Mouse (Mus musculus): ENCODE data around the gene Arhgdib. TPM values are rescaled to one million over a fixed set of nuclear protein-coding genes. Genes with fewer than 3 reads are reported as not detected.

Gene Arhgdib
- polyA plus RNA-seq, 1 experiment = 90.2 TPM

DNA sequence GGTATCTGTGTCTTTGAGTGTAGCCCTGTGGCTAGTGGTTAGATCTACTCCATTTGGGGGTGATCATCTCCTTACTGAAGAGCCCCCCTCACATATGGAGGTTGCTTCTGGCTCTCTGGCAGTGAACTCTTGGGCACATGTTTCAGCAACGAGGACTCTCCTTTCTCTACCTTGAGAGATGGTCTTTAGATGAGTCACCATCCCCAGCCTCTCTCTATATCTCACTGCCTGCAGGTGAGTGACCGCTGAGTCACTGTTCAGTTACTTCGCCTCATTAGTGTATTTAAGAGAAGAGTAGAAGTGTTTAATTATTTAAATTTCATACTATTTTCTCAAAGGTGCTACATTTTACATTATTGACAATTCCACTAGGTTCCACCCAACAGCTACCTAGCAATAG, 4.6 kb downstream of the Arhgdib start:
- H3K4me2 ChIP-seq (ENCODE audit: low read depth) = no peak overlapping the region
- H3K36me3 ChIP-seq (ENCODE audit: control insufficient read depth, insufficient read depth) = no peaks in the 10 kb centered on the region
- TF ChIP-seq POLR2AphosphoS2 (IDR thresholded peaks at IDR 0.05; ENCODE audit: insufficient read length, low read depth) (no peak), SRF (IDR thresholded peaks at IDR 0.05; ENCODE audit: control insufficient read depth, insufficient read length, low read depth) (no peak), TCF3 (IDR thresholded peaks at IDR 0.05; ENCODE audit: insufficient read length, low read depth) (no peak), REST (IDR thresholded peaks at IDR 0.05; ENCODE audit: insufficient read depth, insufficient read length) (no peak), MYOG (IDR thresholded peaks at IDR 0.05; ENCODE audit: control insufficient read depth in 1 of 3, insufficient read depth in 1 of 3, insufficient read length in 2 of 3, low read depth in 2 of 3) (no peak), MAX (IDR thresholded peaks at IDR 0.05; ENCODE audit: low read depth) (no peak), POLR2A (IDR thresholded peaks at IDR 0.05; ENCODE audit: insufficient read length, low read depth) (no peak), E2F4 (IDR thresholded peaks at IDR 0.05; ENCODE audit: insufficient read depth) (no peak), TCF12 (IDR thresholded peaks at IDR 0.05; ENCODE audit: insufficient read depth, poor library complexity, severe bottlenecking) (no peak), MYOD1 (IDR thresholded peaks at IDR 0.05; ENCODE audit: control insufficient read depth in 1 of 3, insufficient read length in 2 of 3, low read depth in 2 of 3) (no peak), CEBPB (IDR thresholded peaks at IDR 0.05; ENCODE audit: insufficient read depth, poor library complexity, severe bottlenecking) (no peak), USF1 (IDR thresholded peaks at IDR 0.05; ENCODE audit: low read depth) (no peak)
- H3K79me2 ChIP-seq (ENCODE audit: control insufficient read depth, insufficient read depth) = no peaks in the 10 kb centered on the region
- no peak overlapping the region for H3K4me3 ChIP-seq
- no peaks in the 10 kb centered on the region for H3K27me3 ChIP-seq (ENCODE audit: control insufficient read depth, insufficient read depth, insufficient read length)
- H3ac ChIP-seq (ENCODE audit: control insufficient read depth, insufficient read length) = no peak overlapping the region

DNA sequence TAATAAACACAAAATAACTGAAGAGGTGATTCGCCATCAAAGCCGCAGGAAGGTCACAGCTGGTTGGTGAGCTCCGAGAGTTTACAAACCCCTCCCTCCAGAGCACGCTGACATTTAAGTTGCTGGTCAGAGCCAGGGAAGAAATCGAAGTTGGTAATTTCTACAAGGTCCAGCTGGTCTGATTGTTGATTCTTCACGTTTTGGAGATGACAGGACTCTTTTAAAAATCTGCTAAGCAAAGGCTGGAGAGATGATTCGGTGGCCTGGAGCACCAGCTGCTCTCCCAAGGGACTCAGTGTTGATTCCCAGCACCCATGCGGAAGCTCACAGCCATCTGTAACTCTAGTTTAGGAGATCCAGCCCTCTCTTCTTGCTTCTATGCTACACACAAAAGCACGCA, 5.3 kb downstream of the Arhgdib start:
- TF ChIP-seq MYOG (IDR thresholded peaks at IDR 0.05; ENCODE audit: control insufficient read depth in 1 of 3, insufficient read depth in 1 of 3, insufficient read length in 2 of 3, low read depth in 2 of 3) (no peak), POLR2AphosphoS2 (IDR thresholded peaks at IDR 0.05; ENCODE audit: insufficient read length, low read depth) (no peak), TCF3 (IDR thresholded peaks at IDR 0.05; ENCODE audit: insufficient read length, low read depth) (no peak), E2F4 (IDR thresholded peaks at IDR 0.05; ENCODE audit: insufficient read depth) (no peak), TCF12 (IDR thresholded peaks at IDR 0.05; ENCODE audit: insufficient read depth, poor library complexity, severe bottlenecking) (no peak), CEBPB (IDR thresholded peaks at IDR 0.05; ENCODE audit: insufficient read depth, poor library complexity, severe bottlenecking) (no peak), REST (IDR thresholded peaks at IDR 0.05; ENCODE audit: insufficient read depth, insufficient read length) (no peak), USF1 (IDR thresholded peaks at IDR 0.05; ENCODE audit: low read depth) (no peak), MYOD1 (IDR thresholded peaks at IDR 0.05; ENCODE audit: control insufficient read depth in 1 of 3, insufficient read length in 2 of 3, low read depth in 2 of 3) (no peak), SRF (IDR thresholded peaks at IDR 0.05; ENCODE audit: control insufficient read depth, insufficient read length, low read depth) (no peak)
- no peaks in the 10 kb centered on the region for H3K79me2 ChIP-seq (ENCODE audit: control insufficient read depth, insufficient read depth)
- no peak overlapping the region for H3K4me2 ChIP-seq (ENCODE audit: low read depth)
- H3K27me3 ChIP-seq (ENCODE audit: control insufficient read depth, insufficient read depth, insufficient read length) = no peaks in the 10 kb centered on the region
- H3K36me3 ChIP-seq (ENCODE audit: control insufficient read depth, insufficient read depth) = no peaks in the 10 kb centered on the region
- H3K4me3 ChIP-seq = no peak overlapping the region
- H3ac ChIP-seq (ENCODE audit: control insufficient read depth, insufficient read length) = no peak overlapping the region

DNA sequence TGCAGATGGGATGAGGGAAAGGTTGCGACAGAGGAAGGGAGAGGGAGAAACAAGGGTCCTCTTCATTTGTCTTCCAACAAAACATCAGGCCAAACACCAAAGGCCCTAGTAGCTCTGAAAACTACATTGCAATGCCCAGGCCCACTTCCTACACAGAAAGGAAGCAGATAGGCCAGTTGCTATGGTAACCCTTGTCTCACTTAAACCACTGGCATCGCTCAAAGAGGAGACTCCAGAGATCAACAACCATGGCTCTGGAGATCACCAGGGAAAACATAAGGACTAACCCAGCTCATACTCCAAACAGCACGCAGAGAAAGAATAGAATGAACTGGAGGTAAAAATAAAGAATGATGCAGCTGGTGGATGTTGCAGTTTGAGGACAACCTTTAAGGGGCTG, 6.5 kb downstream of the Arhgdib start:
- H3K4me3 ChIP-seq = no peak overlapping the region

DNA sequence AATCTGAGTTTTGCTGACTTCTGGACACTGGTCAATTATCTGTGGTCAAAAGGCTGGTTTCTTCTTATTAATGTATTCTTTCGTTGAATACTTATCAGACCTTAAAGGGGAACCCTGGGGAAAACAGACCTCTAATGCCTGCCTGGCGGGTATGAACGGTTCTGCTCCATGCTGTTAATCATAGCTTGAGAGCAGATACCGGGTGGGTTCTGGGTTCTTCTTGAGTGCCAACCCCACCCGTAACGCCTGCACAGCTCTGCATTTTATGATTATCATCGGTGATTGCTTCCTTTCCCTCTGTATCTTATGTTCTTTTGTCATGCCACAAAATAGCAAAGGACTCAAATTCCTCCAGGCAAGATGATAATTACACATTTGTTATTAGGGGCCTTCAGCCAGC, 7.6 kb downstream of the Arhgdib start:
- Histone ChIP-seq H3ac (ENCODE audit: control insufficient read depth, insufficient read length) (no peak overlapping the region), H3K27me3 (ENCODE audit: control insufficient read depth, insufficient read depth, insufficient read length) (no peaks in the 10 kb centered on the region), H3K36me3 (ENCODE audit: control insufficient read depth, insufficient read depth) (no peaks in the 10 kb centered on the region), H3K79me2 (ENCODE audit: control insufficient read depth, insufficient read depth) (no peaks in the 10 kb centered on the region), H3K4me2 (ENCODE audit: low read depth) (no peak overlapping the region), H3K4me3 (no peak overlapping the region)
- TF ChIP-seq MAX (IDR thresholded peaks at IDR 0.05; ENCODE audit: low read depth) (no peak), SRF (IDR thresholded peaks at IDR 0.05; ENCODE audit: control insufficient read depth, insufficient read length, low read depth) (no peak), E2F4 (IDR thresholded peaks at IDR 0.05; ENCODE audit: insufficient read depth) (no peak), TCF12 (IDR thresholded peaks at IDR 0.05; ENCODE audit: insufficient read depth, poor library complexity, severe bottlenecking) (no peak), POLR2A (IDR thresholded peaks at IDR 0.05; ENCODE audit: insufficient read length, low read depth) (no peak), USF1 (IDR thresholded peaks at IDR 0.05; ENCODE audit: low read depth) (no peak), TCF3 (IDR thresholded peaks at IDR 0.05; ENCODE audit: insufficient read length, low read depth) (no peak), MYOG (IDR thresholded peaks at IDR 0.05; ENCODE audit: control insufficient read depth in 1 of 3, insufficient read depth in 1 of 3, insufficient read length in 2 of 3, low read depth in 2 of 3) (no peak), REST (IDR thresholded peaks at IDR 0.05; ENCODE audit: insufficient read depth, insufficient read length) (no peak), MYOD1 (IDR thresholded peaks at IDR 0.05; ENCODE audit: control insufficient read depth in 1 of 3, insufficient read length in 2 of 3, low read depth in 2 of 3) (no peak), CEBPB (IDR thresholded peaks at IDR 0.05; ENCODE audit: insufficient read depth, poor library complexity, severe bottlenecking) (no peak), POLR2AphosphoS2 (IDR thresholded peaks at IDR 0.05; ENCODE audit: insufficient read length, low read depth) (no peak)

More for the DNA sequence above, 6.5 kb downstream of the Arhgdib start:
- H3K27me3 ChIP-seq (ENCODE audit: control insufficient read depth, insufficient read depth, insufficient read length) = no peaks in the 10 kb centered on the region
- H3K79me2 ChIP-seq (ENCODE audit: control insufficient read depth, insufficient read depth) = no peaks in the 10 kb centered on the region
- no peak for TF ChIP-seq POLR2A (IDR thresholded peaks at IDR 0.05; ENCODE audit: insufficient read length, low read depth)
- no peak for TF ChIP-seq E2F4 (IDR thresholded peaks at IDR 0.05; ENCODE audit: insufficient read depth)
- no peak for TF ChIP-seq TCF3 (IDR thresholded peaks at IDR 0.05; ENCODE audit: insufficient read length, low read depth)
- TF ChIP-seq POLR2AphosphoS2 (IDR thresholded peaks at IDR 0.05; ENCODE audit: insufficient read length, low read depth) = no peak
- no peak for TF ChIP-seq MYOG (IDR thresholded peaks at IDR 0.05; ENCODE audit: control insufficient read depth in 1 of 3, insufficient read depth in 1 of 3, insufficient read length in 2 of 3, low read depth in 2 of 3)
- TF ChIP-seq MYOD1 (IDR thresholded peaks at IDR 0.05; ENCODE audit: control insufficient read depth in 1 of 3, insufficient read length in 2 of 3, low read depth in 2 of 3) = no peak
- no peak overlapping the region for H3ac ChIP-seq (ENCODE audit: control insufficient read depth, insufficient read length)
- no peaks in the 10 kb centered on the region for H3K36me3 ChIP-seq (ENCODE audit: control insufficient read depth, insufficient read depth)
- H3K4me2 ChIP-seq (ENCODE audit: low read depth) = no peak overlapping the region

DNA sequence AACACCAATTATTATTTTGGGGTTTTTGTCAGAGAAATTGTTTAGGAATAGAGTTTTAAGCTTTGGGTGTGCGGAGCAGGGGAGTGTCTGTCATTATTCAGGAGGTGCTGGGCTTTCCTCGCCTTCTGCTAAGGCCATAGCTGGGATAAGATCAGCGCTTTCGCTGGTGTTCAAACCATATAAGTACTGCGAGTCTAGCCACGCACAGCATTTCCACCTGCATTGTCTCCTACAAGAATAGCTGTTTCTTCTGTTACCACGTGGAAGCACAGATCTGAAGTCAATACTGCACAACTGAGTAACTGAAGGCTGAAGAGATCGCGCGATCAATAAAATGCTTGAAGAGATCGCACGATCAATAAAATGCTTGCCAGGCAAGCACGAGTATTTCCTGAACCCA, 10.5 kb downstream of the Arhgdib start:
- H3K36me3 ChIP-seq (ENCODE audit: control insufficient read depth, insufficient read depth) = no peaks in the 10 kb centered on the region
- no peak overlapping the region for H3K4me3 ChIP-seq
- H3K4me2 ChIP-seq (ENCODE audit: low read depth) = no peak overlapping the region
- H3K27me3 ChIP-seq (ENCODE audit: control insufficient read depth, insufficient read depth, insufficient read length) = no peaks in the 10 kb centered on the region
- H3K79me2 ChIP-seq (ENCODE audit: control insufficient read depth, insufficient read depth) = no peaks in the 10 kb centered on the region
- no peak overlapping the region for H3ac ChIP-seq (ENCODE audit: control insufficient read depth, insufficient read length)
- TF ChIP-seq TCF12 (IDR thresholded peaks at IDR 0.05; ENCODE audit: insufficient read depth, poor library complexity, severe bottlenecking) (no peak), SRF (IDR thresholded peaks at IDR 0.05; ENCODE audit: control insufficient read depth, insufficient read length, low read depth) (no peak), MYOD1 (IDR thresholded peaks at IDR 0.05; ENCODE audit: control insufficient read depth in 1 of 3, insufficient read length in 2 of 3, low read depth in 2 of 3) (no peak), E2F4 (IDR thresholded peaks at IDR 0.05; ENCODE audit: insufficient read depth) (no peak), TCF3 (IDR thresholded peaks at IDR 0.05; ENCODE audit: insufficient read length, low read depth) (no peak), USF1 (IDR thresholded peaks at IDR 0.05; ENCODE audit: low read depth) (no peak), POLR2A (IDR thresholded peaks at IDR 0.05; ENCODE audit: insufficient read length, low read depth) (no peak), MAX (IDR thresholded peaks at IDR 0.05; ENCODE audit: low read depth) (no peak), MYOG (IDR thresholded peaks at IDR 0.05; ENCODE audit: control insufficient read depth in 1 of 3, insufficient read depth in 1 of 3, insufficient read length in 2 of 3, low read depth in 2 of 3) (no peak), POLR2AphosphoS2 (IDR thresholded peaks at IDR 0.05; ENCODE audit: insufficient read length, low read depth) (no peak), REST (IDR thresholded peaks at IDR 0.05; ENCODE audit: insufficient read depth, insufficient read length) (no peak), CEBPB (IDR thresholded peaks at IDR 0.05; ENCODE audit: insufficient read depth, poor library complexity, severe bottlenecking) (no peak)
